Mouse (Mus musculus): ENCODE measurements around the gene Cd55b. TPM values are rescaled to one million over a fixed set of nuclear protein-coding genes. Genes with fewer than 3 reads are reported as not detected.
"Not testable (repeated sequence)": the region's sequence is repeated elsewhere in the genome, so short reads cannot be mapped to it uniquely, and the experiment has no call there.

Cd55b gene
- total RNA-seq (2015) = not detected in 2 replicates
- total RNA-seq (2017) = not detected in 2 replicates

- ATAC-seq (ENCODE audit: poor library complexity, severe bottlenecking) = peak; percentile 2; the same call in 1 of the 2 replicates
Observed at GRCm38 (mm10) chr1:130422664-130423111, at the start of gene Cd55b. Gene Cd55b (minus strand): TSS chr1:130423009.

- no peak for ATAC-seq (ENCODE audit: poor library complexity, severe bottlenecking)
Observed at GRCm38 (mm10) chr1:130470074-130470473, 47.3 kb upstream of the Cd55b start.

GRCm38 (mm10) chr1:130467453-130467852 lies 44.6 kb upstream of the Cd55b start:
- no peak for ATAC-seq (ENCODE audit: poor library complexity, severe bottlenecking)

GRCm38 (mm10) chr1:130464173-130464572 lies 41.4 kb upstream of the Cd55b start:
- ATAC-seq (ENCODE audit: poor library complexity, severe bottlenecking) = no peak

GRCm38 (mm10) chr1:130462867-130463266 lies 40.1 kb upstream of the Cd55b start:
- ATAC-seq (ENCODE audit: poor library complexity, severe bottlenecking) = no peak

GRCm38 (mm10) chr1:130462084-130462861 lies 39.5 kb upstream of the Cd55b start, which contains the start of gene Cd55:
Gene Cd55 (minus strand): TSS chr1:130462744.
- ATAC-seq (ENCODE audit: poor library complexity, severe bottlenecking) = peak; percentile 91

- ATAC-seq (ENCODE audit: poor library complexity, severe bottlenecking) = no peak
Observed at GRCm38 (mm10) chr1:130455111-130455510, 32.3 kb upstream of the Cd55b start.

- not testable (repeated sequence) for ATAC-seq (ENCODE audit: poor library complexity, severe bottlenecking)
Observed at GRCm38 (mm10) chr1:130442930-130443329, 20.1 kb upstream of the Cd55b start.

GRCm38 (mm10) chr1:130430920-130431319 lies 8.1 kb upstream of the Cd55b start:
- no peak for ATAC-seq (ENCODE audit: poor library complexity, severe bottlenecking)

- ATAC-seq (ENCODE audit: poor library complexity, severe bottlenecking) = peak; percentile 86
Observed at GRCm38 (mm10) chr1:130428667-130429066, 5.9 kb upstream of the Cd55b start.

- ATAC-seq (ENCODE audit: poor library complexity, severe bottlenecking) = not testable (repeated sequence)
Observed at GRCm38 (mm10) chr1:130427175-130427853, 4.5 kb upstream of the Cd55b start.

GRCm38 (mm10) chr1:130422033-130422432 lies 776 bp downstream of the Cd55b start:
- ATAC-seq (ENCODE audit: poor library complexity, severe bottlenecking) = peak; percentile 47

- not testable (repeated sequence) for ATAC-seq (ENCODE audit: poor library complexity, severe bottlenecking)
Observed at GRCm38 (mm10) chr1:130397109-130397508, 25.7 kb downstream of the Cd55b start.

- peak; percentile 56 for ATAC-seq (ENCODE audit: poor library complexity, severe bottlenecking)
Observed at GRCm38 (mm10) chr1:130387282-130387681, 35.5 kb downstream of the Cd55b start.

GRCm38 (mm10) chr1:130377726-130378429 lies 44.9 kb downstream of the Cd55b start:
- peak; percentile 84 for ATAC-seq (ENCODE audit: poor library complexity, severe bottlenecking)

- no peak for ATAC-seq (ENCODE audit: poor library complexity, severe bottlenecking)
Observed at GRCm38 (mm10) chr1:130374173-130374785, 48.5 kb downstream of the Cd55b start.

- ATAC-seq (ENCODE audit: poor library complexity, severe bottlenecking) = 0 out of 2 replicates have a peak, but pooled peaks have one; percentile 20
Observed at GRCm38 (mm10) chr1:130373398-130374083, 49.3 kb downstream of the Cd55b start.

- peak; percentile 80 for ATAC-seq (ENCODE audit: poor library complexity, severe bottlenecking)
Observed at GRCm38 (mm10) chr1:130371895-130372528, 50.8 kb downstream of the Cd55b start.

GRCm38 (mm10) chr1:130371291-130371690 lies 51.5 kb downstream of the Cd55b start:
- ATAC-seq (ENCODE audit: poor library complexity, severe bottlenecking) = no peak
